Mouse (Mus musculus) erythroid progenitor cell, adult 5-6 weeks (primary cell): ENCODE data around the gene Ugt1a9. TPM values are rescaled to one million over a fixed set of nuclear protein-coding genes. Genes with fewer than 3 reads are reported as not detected.
A peak's percentile ranks its signal among the peaks of the same experiment; 100 is the strongest.

Experiments used
- ATAC-seq: replicated peaks from 2 replicates; pipeline ENCODE4 v1.8.0; 2016; ENCODE audit warnings: moderate number of reproducible peaks, mild to moderate bottlenecking, moderate TSS enrichment, inconsistent platforms; ENCODE audit not compliant: poor library complexity, low FRiP score, severe bottlenecking
- total RNA-seq, 2 experiments: library from RNA; stranded (forward) in 1 of 2; stranded (reverse) in 1 of 2; fragments of 150-400 nt in 1 of 2; fragments of 186-747, 209-891 nt in 1 of 2; gene quantifications; 2 replicates each; pipeline versions ENCODE4 v1.2.3 to v1.2.4; 2015 to 2017; ENCODE audit warnings: low replicate concordance in 2 of 2

Gene Ugt1a9
- total RNA-seq, 2 experiments from 2014 or later = not detected

GRCm38 (mm10) chr1:88253106-88253505 is 182.5 kb downstream of the Ugt1a9 start:
- no peak for ATAC-seq

GRCm38 (mm10) chr1:88253540-88253939 is 182.9 kb downstream of the Ugt1a9 start:
- ATAC-seq = no peak

GRCm38 (mm10) chr1:88254793-88255465 is 184.3 kb downstream of the Ugt1a9 start:
- ATAC-seq = no peak

GRCm38 (mm10) chr1:88255466-88255857 is 184.9 kb downstream of the Ugt1a9 start:
- ATAC-seq = no peak

- ATAC-seq = no peak
Observed at GRCm38 (mm10) chr1:88255989-88256754, 185.6 kb downstream of the Ugt1a9 start.

GRCm38 (mm10) chr1:88256886-88257663 is 186.5 kb downstream of the Ugt1a9 start:
- ATAC-seq = no peak

- no peak for ATAC-seq
Observed at GRCm38 (mm10) chr1:88257681-88258080, 187.1 kb downstream of the Ugt1a9 start.

- ATAC-seq = no peak
Observed at GRCm38 (mm10) chr1:88258361-88258760, 187.8 kb downstream of the Ugt1a9 start.

- ATAC-seq = 0 out of 2 replicates have a peak, but pooled peaks have one; percentile 8
Observed at GRCm38 (mm10) chr1:88258881-88259642, 188.5 kb downstream of the Ugt1a9 start.

GRCm38 (mm10) chr1:88259643-88260024 is 189.0 kb downstream of the Ugt1a9 start:
- ATAC-seq = no peak

- 0 out of 2 replicates have a peak, but pooled peaks have one; percentile 2 for ATAC-seq
Observed at GRCm38 (mm10) chr1:88260114-88260513, 189.5 kb downstream of the Ugt1a9 start.

- ATAC-seq = no peak
Observed at GRCm38 (mm10) chr1:88260604-88261377, 190.2 kb downstream of the Ugt1a9 start.

GRCm38 (mm10) chr1:88261706-88262105 is 191.1 kb downstream of the Ugt1a9 start:
- ATAC-seq = no peak

- no peak for ATAC-seq
Observed at GRCm38 (mm10) chr1:88262255-88262654, 191.7 kb downstream of the Ugt1a9 start.

- ATAC-seq = no peak
Observed at GRCm38 (mm10) chr1:88262961-88263360, 192.4 kb downstream of the Ugt1a9 start.

- no peak for ATAC-seq
Observed at GRCm38 (mm10) chr1:88263778-88264177, 193.2 kb downstream of the Ugt1a9 start.

GRCm38 (mm10) chr1:88264237-88264868 is 193.8 kb downstream of the Ugt1a9 start:
- ATAC-seq = no peak

- ATAC-seq = no peak
Observed at GRCm38 (mm10) chr1:88264869-88265240, 194.3 kb downstream of the Ugt1a9 start.

- ATAC-seq = no peak
Observed at GRCm38 (mm10) chr1:88266123-88266522, 195.5 kb downstream of the Ugt1a9 start.
